Mouse (Mus musculus): Measurements from ENCODE around the gene Arx. TPM values are rescaled to one million over a fixed set of nuclear protein-coding genes. Genes with fewer than 3 reads are reported as not detected.

The Arx gene
- polyA plus RNA-seq, 1 experiment from 2014 or later = 1.3 TPM

DNA sequence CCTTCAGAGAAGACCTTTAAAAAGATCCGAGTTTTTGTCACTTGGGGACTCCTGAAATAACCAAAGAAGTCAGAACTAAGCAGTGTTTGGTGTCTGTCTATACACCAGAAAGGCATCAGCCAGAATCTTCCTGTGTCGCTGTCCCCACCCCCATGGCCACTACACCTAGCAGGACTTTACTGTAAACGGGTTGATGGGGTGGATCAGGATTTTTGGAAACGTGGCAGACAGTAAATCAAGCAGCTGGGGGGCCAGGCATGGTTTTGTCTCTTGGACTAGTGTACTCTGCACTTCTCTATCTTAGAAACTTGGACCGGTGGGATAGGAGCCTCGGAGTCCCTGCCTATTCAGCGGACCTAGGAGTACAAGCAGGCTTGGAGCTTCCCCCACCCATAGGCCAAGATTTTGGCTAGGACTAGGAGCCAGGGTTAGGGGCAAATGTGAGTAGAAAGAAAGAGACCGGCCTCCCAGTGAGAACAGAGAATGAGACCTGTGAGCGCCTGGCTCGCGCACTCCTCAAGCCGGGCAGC is 3.7 kb downstream of the Arx start:
- H3K4me2 ChIP-seq (replicated peaks) = no peak overlapping the region
- ATAC-seq (ENCODE audit: low FRiP score) (no peak), DNase-seq (ENCODE audit: low spot score) (no peak)
- H3K4me3 ChIP-seq (replicated peaks; ENCODE audit: low read length) = no peak overlapping the region
- H3K9ac ChIP-seq = no peak overlapping the region
- peaks cover 73% of the 10 kb centered on the region for H3K27me3 ChIP-seq (ENCODE audit: control insufficient read depth, insufficient read depth, low read length)
- H3K4me1 ChIP-seq (replicated peaks; ENCODE audit: control insufficient read depth, insufficient read depth, low read length) = no peaks in the 10 kb centered on the region; the same call in 1 of the 2 replicates
- 18% methylated on average over 12 of the region's 12 CpGs for WGBS
- H3K27ac ChIP-seq = no peak overlapping the region
- no peaks in the 10 kb centered on the region for H3K36me3 ChIP-seq (replicated peaks; ENCODE audit: control insufficient read depth, insufficient read depth)
- H3K9me3 ChIP-seq (ENCODE audit: control insufficient read depth, low read length) = no peaks in the 10 kb centered on the region

- H3K36me3 ChIP-seq (replicated peaks; ENCODE audit: control insufficient read depth, insufficient read depth) = no peaks in the 10 kb centered on the region
- no peak for ATAC-seq (ENCODE audit: low FRiP score)
- H3K4me3 ChIP-seq (replicated peaks; ENCODE audit: low read length) = no peak overlapping the region
- no peak overlapping the region for H3K27ac ChIP-seq
- 21% methylated on average over 6 of the region's 6 CpGs for WGBS
- no peak for DNase-seq (ENCODE audit: low spot score)
- H3K9me3 ChIP-seq (ENCODE audit: control insufficient read depth, low read length) = no peaks in the 10 kb centered on the region
- H3K4me1 ChIP-seq (replicated peaks; ENCODE audit: control insufficient read depth, insufficient read depth, low read length) = no peaks in the 10 kb centered on the region; the same call in 1 of the 2 replicates
- H3K27me3 ChIP-seq (ENCODE audit: control insufficient read depth, insufficient read depth, low read length) = peaks cover 71% of the 10 kb centered on the region
- no peak overlapping the region for H3K9ac ChIP-seq
- H3K4me2 ChIP-seq (replicated peaks) = no peak overlapping the region
Observed at GRCm38 (mm10) chrX:93292031-93292430, 5.8 kb downstream of the Arx start.

DNA sequence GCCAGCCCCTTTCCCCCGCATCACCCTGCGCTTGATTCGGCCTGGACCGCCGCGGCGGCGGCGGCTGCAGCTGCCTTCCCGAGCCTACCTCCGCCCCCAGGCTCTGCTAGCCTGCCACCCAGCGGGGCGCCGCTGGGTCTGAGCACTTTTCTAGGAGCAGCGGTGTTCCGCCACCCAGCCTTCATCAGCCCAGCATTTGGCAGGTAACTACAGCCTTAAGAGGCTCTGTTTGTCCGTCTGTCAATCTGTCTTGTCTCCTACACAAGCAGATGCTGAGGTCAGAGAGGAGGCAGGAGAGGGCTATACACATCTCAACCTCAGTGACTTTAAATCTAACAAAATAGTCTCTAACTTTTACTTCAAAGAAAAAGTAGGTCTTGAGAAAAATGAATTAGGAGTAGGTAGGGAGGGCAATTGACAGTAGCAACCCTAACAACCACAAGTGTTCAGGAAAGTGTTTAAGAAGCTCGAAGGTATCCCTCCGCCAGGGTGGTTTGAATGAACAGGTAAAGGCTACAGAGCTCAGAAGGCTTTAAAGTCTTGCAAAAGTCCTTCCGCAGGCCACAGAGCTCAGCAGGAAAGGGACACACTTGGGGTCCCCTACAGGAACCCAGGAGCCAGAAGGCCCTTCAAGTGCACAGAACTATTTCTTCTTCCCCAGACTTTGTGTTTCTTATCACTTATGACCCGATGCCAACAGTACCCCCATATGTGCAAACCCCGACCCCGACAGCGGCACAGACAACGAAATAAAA is 8.7 kb downstream of the Arx start:
- H3K27ac ChIP-seq = no peak overlapping the region
- H3K4me3 ChIP-seq (replicated peaks; ENCODE audit: low read length) = no peak overlapping the region
- 15% methylated on average over 25 of the region's 25 CpGs for WGBS
- H3K4me2 ChIP-seq (replicated peaks) = no peak overlapping the region
- DNase-seq (ENCODE audit: low spot score) (no peak), ATAC-seq (ENCODE audit: low FRiP score) (no peak)
- peaks cover 77% of the 10 kb centered on the region for H3K27me3 ChIP-seq (ENCODE audit: control insufficient read depth, insufficient read depth, low read length)
- no peaks in the 10 kb centered on the region for H3K9me3 ChIP-seq (ENCODE audit: control insufficient read depth, low read length)
- H3K4me1 ChIP-seq (replicated peaks; ENCODE audit: control insufficient read depth, insufficient read depth, low read length) = no peaks in the 10 kb centered on the region
- no peak overlapping the region for H3K9ac ChIP-seq
- H3K36me3 ChIP-seq (replicated peaks; ENCODE audit: control insufficient read depth, insufficient read depth) = no peaks in the 10 kb centered on the region

DNA sequence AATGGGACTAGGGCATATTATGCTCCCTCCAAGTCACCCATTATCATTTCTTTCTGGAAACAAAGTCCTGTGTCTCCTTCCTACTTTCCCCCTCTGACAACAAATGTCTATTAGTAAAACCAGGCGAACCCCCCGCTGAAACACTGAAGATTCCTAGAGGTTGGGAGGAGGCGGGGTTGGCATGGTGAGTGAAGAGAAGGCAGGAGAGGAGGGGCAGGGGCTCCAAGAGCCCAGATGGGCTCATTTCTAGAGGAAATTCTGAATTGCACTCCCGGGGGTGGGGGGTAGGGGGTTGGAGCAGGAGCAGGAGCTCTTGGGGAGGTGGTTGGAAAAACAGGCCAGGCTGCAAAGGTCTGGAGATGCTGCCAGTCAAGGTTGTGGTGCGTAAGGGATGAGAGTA is 9.6 kb downstream of the Arx start:
- no peak overlapping the region for H3K27ac ChIP-seq
- no peak overlapping the region for H3K9ac ChIP-seq
- H3K4me2 ChIP-seq (replicated peaks) = no peak overlapping the region
- WGBS = 24% methylated on average over 5 of the region's 5 CpGs
- peaks cover 86% of the 10 kb centered on the region for H3K27me3 ChIP-seq (ENCODE audit: control insufficient read depth, insufficient read depth, low read length)
- ATAC-seq (ENCODE audit: low FRiP score) (no peak; the same call in 1 of the 2 replicates), DNase-seq (ENCODE audit: low spot score) (no peak)
- no peaks in the 10 kb centered on the region for H3K9me3 ChIP-seq (ENCODE audit: control insufficient read depth, low read length)
- no peaks in the 10 kb centered on the region for H3K36me3 ChIP-seq (replicated peaks; ENCODE audit: control insufficient read depth, insufficient read depth)
- H3K4me1 ChIP-seq (replicated peaks; ENCODE audit: control insufficient read depth, insufficient read depth, low read length) = no peaks in the 10 kb centered on the region
- H3K4me3 ChIP-seq (replicated peaks; ENCODE audit: low read length) = no peak overlapping the region

- H3K27ac ChIP-seq = no peak overlapping the region
- WGBS = 9% methylated on average over 28 of the region's 40 CpGs
- DNase-seq (ENCODE audit: low spot score) (no peak), ATAC-seq (ENCODE audit: low FRiP score) (peak; percentile 39; the same call in 1 of the 2 replicates)
- no peaks in the 10 kb centered on the region for H3K9me3 ChIP-seq (ENCODE audit: control insufficient read depth, low read length)
- peak overlapping the region; percentile 33 for H3K4me2 ChIP-seq (replicated peaks)
- no peaks in the 10 kb centered on the region for H3K36me3 ChIP-seq (replicated peaks; ENCODE audit: control insufficient read depth, insufficient read depth)
- H3K4me1 ChIP-seq (replicated peaks; ENCODE audit: control insufficient read depth, insufficient read depth, low read length) = no peaks in the 10 kb centered on the region
- H3K9ac ChIP-seq = no peak overlapping the region
- H3K4me3 ChIP-seq (replicated peaks; ENCODE audit: low read length) = 0 out of 2 replicates have a peak overlapping the region, but pooled peaks have one; percentile 14
- H3K27me3 ChIP-seq (ENCODE audit: control insufficient read depth, insufficient read depth, low read length) = peaks cover 91% of the 10 kb centered on the region
Observed at GRCm38 (mm10) chrX:93297001-93297441, 10.8 kb downstream of the Arx start.

GRCm38 (mm10) chrX:93299046-93299626 is 12.9 kb downstream of the Arx start:
- no peaks in the 10 kb centered on the region for H3K9me3 ChIP-seq (ENCODE audit: control insufficient read depth, low read length)
- H3K4me3 ChIP-seq (replicated peaks; ENCODE audit: low read length) = no peak overlapping the region; the same call in 1 of the 2 replicates
- DNase-seq (ENCODE audit: low spot score) = no peak
- H3K36me3 ChIP-seq (replicated peaks; ENCODE audit: control insufficient read depth, insufficient read depth) = no peaks in the 10 kb centered on the region
- H3K4me2 ChIP-seq (replicated peaks) = no peak overlapping the region
- 0 out of 2 replicates have a peak, but pooled peaks have one; percentile 47 for ATAC-seq (ENCODE audit: low FRiP score)
- peaks cover 90% of the 10 kb centered on the region for H3K27me3 ChIP-seq (ENCODE audit: control insufficient read depth, insufficient read depth, low read length)
- H3K9ac ChIP-seq = no peak overlapping the region
- 16% methylated on average over 38 of the region's 43 CpGs for WGBS
- no peak overlapping the region for H3K27ac ChIP-seq
- H3K4me1 ChIP-seq (replicated peaks; ENCODE audit: control insufficient read depth, insufficient read depth, low read length) = no peaks in the 10 kb centered on the region

GRCm38 (mm10) chrX:93299771-93300170 is 13.5 kb downstream of the Arx start:
- H3K27me3 ChIP-seq (ENCODE audit: control insufficient read depth, insufficient read depth, low read length) = peaks cover 88% of the 10 kb centered on the region
- H3K9me3 ChIP-seq (ENCODE audit: control insufficient read depth, low read length) = no peaks in the 10 kb centered on the region
- H3K4me2 ChIP-seq (replicated peaks) = no peak overlapping the region
- no peaks in the 10 kb centered on the region for H3K4me1 ChIP-seq (replicated peaks; ENCODE audit: control insufficient read depth, insufficient read depth, low read length)
- no peaks in the 10 kb centered on the region for H3K36me3 ChIP-seq (replicated peaks; ENCODE audit: control insufficient read depth, insufficient read depth)
- ATAC-seq (ENCODE audit: low FRiP score) (no peak), DNase-seq (ENCODE audit: low spot score) (no peak)
- no peak overlapping the region for H3K27ac ChIP-seq
- no peak overlapping the region for H3K9ac ChIP-seq
- WGBS = 21% methylated on average over 6 of the region's 6 CpGs
- no peak overlapping the region for H3K4me3 ChIP-seq (replicated peaks; ENCODE audit: low read length)

- Histone ChIP-seq H3K36me3 (replicated peaks; ENCODE audit: control insufficient read depth, insufficient read depth) (no peaks in the 10 kb centered on the region), H3K27me3 (ENCODE audit: control insufficient read depth, insufficient read depth, low read length) (peaks cover 82% of the 10 kb centered on the region), H3K9ac (no peak overlapping the region), H3K4me3 (replicated peaks; ENCODE audit: low read length) (no peak overlapping the region), H3K9me3 (ENCODE audit: control insufficient read depth, low read length) (no peaks in the 10 kb centered on the region), H3K27ac (no peak overlapping the region), H3K4me1 (replicated peaks; ENCODE audit: control insufficient read depth, insufficient read depth, low read length) (no peaks in the 10 kb centered on the region), H3K4me2 (replicated peaks) (no peak overlapping the region)
- no peak for DNase-seq (ENCODE audit: low spot score)
- no peak for ATAC-seq (ENCODE audit: low FRiP score)
- WGBS = 17% methylated on average over 10 of the region's 10 CpGs
Observed at GRCm38 (mm10) chrX:93300183-93300815, 14.1 kb downstream of the Arx start.

GRCm38 (mm10) chrX:93301798-93302197 is 15.6 kb downstream of the Arx start:
- 16% methylated on average over 7 of the region's 7 CpGs for WGBS
- no peak overlapping the region for H3K9ac ChIP-seq
- DNase-seq (ENCODE audit: low spot score) = no peak
- peaks cover 74% of the 10 kb centered on the region for H3K27me3 ChIP-seq (ENCODE audit: control insufficient read depth, insufficient read depth, low read length)
- H3K9me3 ChIP-seq (ENCODE audit: control insufficient read depth, low read length) = no peaks in the 10 kb centered on the region
- H3K27ac ChIP-seq = no peak overlapping the region
- H3K36me3 ChIP-seq (replicated peaks; ENCODE audit: control insufficient read depth, insufficient read depth) = no peaks in the 10 kb centered on the region
- H3K4me3 ChIP-seq (replicated peaks; ENCODE audit: low read length) = no peak overlapping the region
- ATAC-seq (ENCODE audit: low FRiP score) = no peak
- no peak overlapping the region for H3K4me2 ChIP-seq (replicated peaks)
- H3K4me1 ChIP-seq (replicated peaks; ENCODE audit: control insufficient read depth, insufficient read depth, low read length) = no peaks in the 10 kb centered on the region

All from hindbrain, embryonic 14.5 days (tissue).